Mouse (Mus musculus): ENCODE data around the gene Allc. TPM values are rescaled to one million over a fixed set of nuclear protein-coding genes. Genes with fewer than 3 reads are reported as not detected.
A peak's percentile ranks its signal among the peaks of the same experiment; 100 is the strongest.

Gene Allc
- polyA plus RNA-seq, 1 experiment from 2014 or later, result not detected

GRCm38 (mm10) chr12:28607546-28608305 is 25.4 kb upstream of the Allc start:
- H3K9ac ChIP-seq, result no peak overlapping the region
- 46% methylated on average over 17 of the region's 17 CpGs for WGBS
- no peaks in the 10 kb centered on the region for H3K36me3 ChIP-seq
- H3K4me1 ChIP-seq, result peaks cover 7% of the 10 kb centered on the region
- H3K4me2 ChIP-seq (replicated peaks), result no peak overlapping the region
- 0 out of 2 replicates have a peak, but pooled peaks have one; percentile 43 for ATAC-seq (ENCODE audit: insufficient number of reproducible peaks, low FRiP score, low TSS enrichment, low read depth)
- H3K27me3 ChIP-seq, result no peaks in the 10 kb centered on the region
- H3K9me3 ChIP-seq (replicated peaks), result no peaks in the 10 kb centered on the region
- H3K4me3 ChIP-seq (replicated peaks), result no peak overlapping the region
- no peak overlapping the region for H3K27ac ChIP-seq (replicated peaks)

GRCm38 (mm10) chr12:28603494-28603893 is 21.2 kb upstream of the Allc start:
- Histone ChIP-seq H3K4me1 (peaks cover 13% of the 10 kb centered on the region), H3K27ac (replicated peaks) (no peak overlapping the region), H3K9me3 (replicated peaks) (no peaks in the 10 kb centered on the region), H3K27me3 (peaks cover 6% of the 10 kb centered on the region; the same call in 1 of the 2 replicates), H3K4me2 (replicated peaks) (no peak overlapping the region), H3K4me3 (replicated peaks) (no peak overlapping the region), H3K9ac (no peak overlapping the region), H3K36me3 (no peaks in the 10 kb centered on the region)
- ATAC-seq (ENCODE audit: insufficient number of reproducible peaks, low FRiP score, low TSS enrichment, low read depth), result no peak
- whole genome bisulfite sequencing, result 58% methylated on average over 1 of the region's 1 CpGs

GRCm38 (mm10) chr12:28602259-28602658 is 19.9 kb upstream of the Allc start:
- 0 out of 2 replicates have a peak, but pooled peaks cover 6% of the 10 kb centered on the region for H3K4me1 ChIP-seq
- no peaks in the 10 kb centered on the region for H3K36me3 ChIP-seq
- H3K9ac ChIP-seq, result no peak overlapping the region
- 0 out of 2 replicates have a peak, but pooled peaks have one; percentile 12 for ATAC-seq (ENCODE audit: insufficient number of reproducible peaks, low FRiP score, low TSS enrichment, low read depth)
- 15% methylated on average over 4 of the region's 4 CpGs for WGBS
- no peak overlapping the region for H3K4me2 ChIP-seq (replicated peaks)
- H3K27me3 ChIP-seq, result peaks cover 6% of the 10 kb centered on the region; the same call in 1 of the 2 replicates
- H3K27ac ChIP-seq (replicated peaks), result no peak overlapping the region
- H3K9me3 ChIP-seq (replicated peaks), result no peaks in the 10 kb centered on the region
- H3K4me3 ChIP-seq (replicated peaks), result no peak overlapping the region

GRCm38 (mm10) chr12:28598526-28598991 is 16.2 kb upstream of the Allc start:
- Histone ChIP-seq H3K9ac (no peak overlapping the region), H3K27me3 (peaks cover 6% of the 10 kb centered on the region; the same call in 1 of the 2 replicates), H3K9me3 (replicated peaks) (no peaks in the 10 kb centered on the region), H3K4me1 (0 out of 2 replicates have a peak, but pooled peaks cover 6% of the 10 kb centered on the region), H3K36me3 (no peaks in the 10 kb centered on the region), H3K4me2 (replicated peaks) (no peak overlapping the region), H3K4me3 (replicated peaks) (no peak overlapping the region), H3K27ac (replicated peaks) (no peak overlapping the region)
- no peak for ATAC-seq (ENCODE audit: insufficient number of reproducible peaks, low FRiP score, low TSS enrichment, low read depth)
- WGBS, result 45% methylated on average over 2 of the region's 2 CpGs

- no peaks in the 10 kb centered on the region for H3K9me3 ChIP-seq (replicated peaks)
- ATAC-seq (ENCODE audit: insufficient number of reproducible peaks, low FRiP score, low TSS enrichment, low read depth), result no peak
- H3K27ac ChIP-seq (replicated peaks), result no peak overlapping the region
- H3K27me3 ChIP-seq, result peaks cover 6% of the 10 kb centered on the region; the same call in 1 of the 2 replicates
- H3K9ac ChIP-seq, result no peak overlapping the region
- H3K4me3 ChIP-seq (replicated peaks), result no peak overlapping the region
- no peaks in the 10 kb centered on the region for H3K36me3 ChIP-seq
- no peak overlapping the region for H3K4me2 ChIP-seq (replicated peaks)
- H3K4me1 ChIP-seq, result 0 out of 2 replicates have a peak, but pooled peaks cover 6% of the 10 kb centered on the region
- WGBS, result 54% methylated on average over 3 of the region's 3 CpGs
Measured at GRCm38 (mm10) chr12:28598110-28598509, 15.8 kb upstream of the Allc start.

- H3K27ac ChIP-seq (replicated peaks), result no peak overlapping the region
- peaks cover 6% of the 10 kb centered on the region; the same call in 1 of the 2 replicates for H3K27me3 ChIP-seq
- 89% methylated on average over 9 of the region's 9 CpGs for WGBS
- no peak overlapping the region for H3K4me2 ChIP-seq (replicated peaks)
- no peak overlapping the region for H3K4me3 ChIP-seq (replicated peaks)
- H3K9ac ChIP-seq, result no peak overlapping the region
- no peaks in the 10 kb centered on the region for H3K36me3 ChIP-seq
- ATAC-seq (ENCODE audit: insufficient number of reproducible peaks, low FRiP score, low TSS enrichment, low read depth), result no peak
- H3K4me1 ChIP-seq, result 0 out of 2 replicates have a peak, but pooled peaks cover 6% of the 10 kb centered on the region
- H3K9me3 ChIP-seq (replicated peaks), result no peaks in the 10 kb centered on the region
Measured at GRCm38 (mm10) chr12:28597699-28598098, 15.4 kb upstream of the Allc start.

GRCm38 (mm10) chr12:28596851-28597250 is 14.5 kb upstream of the Allc start:
- Histone ChIP-seq H3K36me3 (no peaks in the 10 kb centered on the region), H3K4me3 (replicated peaks) (no peak overlapping the region), H3K9me3 (replicated peaks) (no peaks in the 10 kb centered on the region), H3K9ac (no peak overlapping the region), H3K27me3 (peaks cover 6% of the 10 kb centered on the region; the same call in 1 of the 2 replicates), H3K4me1 (no peaks in the 10 kb centered on the region), H3K4me2 (replicated peaks) (no peak overlapping the region), H3K27ac (replicated peaks) (no peak overlapping the region)
- no peak for ATAC-seq (ENCODE audit: insufficient number of reproducible peaks, low FRiP score, low TSS enrichment, low read depth)

GRCm38 (mm10) chr12:28590428-28590827 is 8.1 kb upstream of the Allc start:
- Histone ChIP-seq H3K36me3 (no peaks in the 10 kb centered on the region), H3K4me1 (peaks cover 6% of the 10 kb centered on the region; the same call in 1 of the 2 replicates), H3K9ac (no peak overlapping the region), H3K4me2 (replicated peaks) (no peak overlapping the region), H3K9me3 (replicated peaks) (no peaks in the 10 kb centered on the region), H3K27ac (replicated peaks) (no peak overlapping the region), H3K27me3 (0 out of 2 replicates have a peak, but pooled peaks cover 2% of the 10 kb centered on the region), H3K4me3 (replicated peaks) (no peak overlapping the region)
- 52% methylated on average over 13 of the region's 13 CpGs for WGBS
- ATAC-seq (ENCODE audit: insufficient number of reproducible peaks, low FRiP score, low TSS enrichment, low read depth), result no peak

- Histone ChIP-seq H3K27me3 (0 out of 2 replicates have a peak, but pooled peaks cover 2% of the 10 kb centered on the region), H3K36me3 (no peaks in the 10 kb centered on the region), H3K4me1 (peaks cover 6% of the 10 kb centered on the region; the same call in 1 of the 2 replicates), H3K9me3 (replicated peaks) (no peaks in the 10 kb centered on the region), H3K4me2 (replicated peaks) (peak overlapping the region; percentile 70), H3K27ac (replicated peaks) (no peak overlapping the region), H3K4me3 (replicated peaks) (peak overlapping the region; percentile 46), H3K9ac (no peak overlapping the region)
- ATAC-seq (ENCODE audit: insufficient number of reproducible peaks, low FRiP score, low TSS enrichment, low read depth), result peak; percentile 76
- WGBS, result 8% methylated on average over 24 of the region's 24 CpGs
Measured at GRCm38 (mm10) chr12:28589090-28589868, 7.0 kb upstream of the Allc start.

- 0 out of 2 replicates have a peak, but pooled peaks cover 2% of the 10 kb centered on the region for H3K27me3 ChIP-seq
- no peaks in the 10 kb centered on the region for H3K9me3 ChIP-seq (replicated peaks)
- no peak for ATAC-seq (ENCODE audit: insufficient number of reproducible peaks, low FRiP score, low TSS enrichment, low read depth)
- H3K27ac ChIP-seq (replicated peaks), result no peak overlapping the region
- H3K9ac ChIP-seq, result no peak overlapping the region
- H3K4me3 ChIP-seq (replicated peaks), result no peak overlapping the region
- WGBS, result 67% methylated on average over 6 of the region's 6 CpGs
- H3K36me3 ChIP-seq, result no peaks in the 10 kb centered on the region
- no peak overlapping the region for H3K4me2 ChIP-seq (replicated peaks)
- H3K4me1 ChIP-seq, result peaks cover 6% of the 10 kb centered on the region; the same call in 1 of the 2 replicates
Measured at GRCm38 (mm10) chr12:28587949-28588348, 5.6 kb upstream of the Allc start.

GRCm38 (mm10) chr12:28584036-28584435 is 1.7 kb upstream of the Allc start:
- Histone ChIP-seq H3K4me2 (replicated peaks) (no peak overlapping the region), H3K27me3 (0 out of 2 replicates have a peak, but pooled peaks cover 2% of the 10 kb centered on the region), H3K9ac (no peak overlapping the region), H3K9me3 (replicated peaks) (no peaks in the 10 kb centered on the region), H3K27ac (replicated peaks) (no peak overlapping the region), H3K4me1 (no peaks in the 10 kb centered on the region), H3K4me3 (replicated peaks) (no peak overlapping the region), H3K36me3 (no peaks in the 10 kb centered on the region)
- 61% methylated on average over 3 of the region's 3 CpGs for WGBS
- no peak for ATAC-seq (ENCODE audit: insufficient number of reproducible peaks, low FRiP score, low TSS enrichment, low read depth)

All from embryonic facial prominence, embryonic 15.5 days (tissue).